Mouse (Mus musculus): ENCODE results near the gene Scrn1.

DNA sequence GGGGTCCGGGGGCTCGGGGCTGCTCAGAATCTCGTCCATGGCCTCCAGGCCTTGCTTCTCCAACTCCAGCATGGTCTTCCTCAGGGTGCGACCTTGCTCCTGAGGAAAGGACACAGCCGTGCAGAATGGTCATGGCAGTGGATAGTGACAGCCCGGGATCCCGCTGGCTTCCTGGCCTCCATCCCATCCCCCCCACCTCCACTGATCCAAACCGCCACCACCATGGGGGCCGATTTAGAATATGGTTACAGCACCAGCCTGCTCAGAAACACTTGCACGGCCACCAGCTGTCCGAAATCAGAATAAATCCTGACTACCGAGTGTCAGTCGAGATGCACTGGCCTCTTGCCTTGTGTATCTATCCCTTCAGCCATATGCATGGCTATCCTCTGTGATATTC is 57.0 kb downstream of the Scrn1 start:
- TF ChIP-seq CTCF (IDR thresholded peaks at IDR 0.05; ENCODE audit: low read depth) (no peak), EP300 (optimal IDR thresholded peaks at IDR 0.05) (no peak)

Measured in stomach, postnatal 0 days (tissue).